Mouse (Mus musculus): ENCODE results near the gene Pon2.

The Pon2 gene

DNA sequence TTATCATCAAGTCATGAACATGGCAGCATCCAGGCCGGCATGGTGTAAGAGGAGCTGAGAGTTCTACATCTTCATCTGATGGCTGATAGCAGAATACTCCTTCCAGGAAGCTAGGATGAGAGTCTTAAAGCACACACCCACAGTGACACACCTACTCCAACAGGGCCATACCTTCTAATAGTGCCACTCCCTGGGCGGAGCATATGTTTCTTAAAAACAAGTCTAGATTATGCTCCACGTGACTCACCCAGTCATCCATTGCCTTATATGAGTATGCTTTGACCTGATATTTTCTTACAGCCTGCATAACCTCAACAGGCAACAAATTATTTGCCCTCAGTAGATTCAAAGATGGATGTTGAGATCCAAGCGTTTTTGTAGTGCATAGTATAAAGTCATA is 80.1 kb downstream of the Pon2 start:
- no peak for DNase-seq
